Mouse (Mus musculus) MEL (cell line): ENCODE results near the gene Tab1. TPM values are rescaled to one million over a fixed set of nuclear protein-coding genes. Genes with fewer than 3 reads are reported as not detected.
A peak's percentile ranks its signal among the peaks of the same experiment; 100 is the strongest.

Experiments used
- DNase-seq: peaks from one replicate; pipeline ENCODE4 v3.0.0; 2011; ENCODE audit warnings: low read depth, low spot score
- H3K27ac ChIP-seq: 2 replicates; pipeline ENCODE4 v1.5.1; 2012; ENCODE audit warnings: low read depth, mild to moderate bottlenecking, control low read depth, low read length, moderate library complexity; ENCODE audit not compliant: control insufficient read depth
- H3K27me3 ChIP-seq, 2 experiments: fragments of 150-350 bp in 1 of 2; sonication (generic) in 1 of 2; 2 replicates each; pipeline ENCODE4 v1.6.1; 2012; ENCODE audit warnings: low read length in 2 of 2, mild to moderate bottlenecking in 2 of 2, improper control_type of control experiment in 1 of 2, moderate library complexity in 1 of 2; ENCODE audit not compliant: insufficient read depth in 2 of 2, control insufficient read depth in 1 of 2
- H3K36me3 ChIP-seq, 2 experiments: 2 replicates each; pipeline ENCODE4 v1.6.1; 2012 to 2014; ENCODE audit warnings: low read length in 2 of 2, improper control_type of control experiment in 1 of 2, inconsistent platforms in 1 of 2, mild to moderate bottlenecking in 1 of 2; ENCODE audit not compliant: insufficient read depth in 2 of 2, control insufficient read depth in 1 of 2
- H3K4me1 ChIP-seq, 2 experiments: fragments of 150-350 bp in 1 of 2; sonication (generic) in 1 of 2; 2 replicates each; pipeline ENCODE4 v1.6.1; 2012; ENCODE audit warnings: low read length in 2 of 2, improper control_type of control experiment in 1 of 2, mild to moderate bottlenecking in 1 of 2; ENCODE audit not compliant: insufficient read depth in 2 of 2, control insufficient read depth in 1 of 2
- H3K4me3 ChIP-seq, 2 experiments: fragments of 150-350 bp in 1 of 2; sonication (generic) in 1 of 2; 2 replicates each; pipeline ENCODE4 v1.5.1; 2012; ENCODE audit warnings: low read depth in 2 of 2, low read length in 2 of 2, mild to moderate bottlenecking in 2 of 2, moderate library complexity in 2 of 2, control low read depth in 1 of 2, improper control_type of control experiment in 1 of 2; ENCODE audit not compliant: control insufficient read depth in 1 of 2, insufficient read depth in 1 of 2
- H3K79me2 ChIP-seq: 2 replicates; pipeline ENCODE4 v1.6.1; 2012; ENCODE audit warnings: mild to moderate bottlenecking, low read length, moderate library complexity; ENCODE audit not compliant: control insufficient read depth, poor library complexity, insufficient read depth
- H3K9ac ChIP-seq: 2 replicates; pipeline ENCODE4 v1.6.1; 2012; ENCODE audit warnings: low read depth, mild to moderate bottlenecking, control low read depth, low read length, moderate library complexity; ENCODE audit not compliant: control insufficient read depth, poor library complexity, severe bottlenecking
- H3K9me3 ChIP-seq: fragments of 150-350 bp; sonication (generic); replicated peaks from 2 replicates; pipeline ENCODE4 v1.6.1; 2012; ENCODE audit warnings: mild to moderate bottlenecking, low read length, improper control_type of control experiment, moderate library complexity; ENCODE audit not compliant: insufficient read depth
- BHLHE40 ChIP-seq: IDR thresholded peaks from 2 replicates; pipeline ENCODE4 v1.6.1; 2012; ENCODE audit warnings: low read depth, mild to moderate bottlenecking, inconsistent platforms, low read length, improper control_type of control experiment, borderline replicate concordance
- CHD1 ChIP-seq: IDR thresholded peaks from 2 replicates; pipeline ENCODE4 v1.6.1; 2012; ENCODE audit warnings: low read depth, mild to moderate bottlenecking, inconsistent platforms, low read length, improper control_type of control experiment
- CHD2 ChIP-seq: IDR thresholded peaks from 2 replicates; pipeline ENCODE4 v1.6.1; 2011; ENCODE audit warnings: low read length, improper control_type of control experiment
- E2F4 ChIP-seq: IDR thresholded peaks from 2 replicates; pipeline ENCODE4 v1.6.1; 2011; ENCODE audit warnings: low read depth, low read length, improper control_type of control experiment, borderline replicate concordance
- ELF1 ChIP-seq: IDR thresholded peaks from 2 replicates; pipeline ENCODE4 v1.6.1; 2014; ENCODE audit warnings: low read depth, mild to moderate bottlenecking, inconsistent platforms, low read length, improper control_type of control experiment, moderate library complexity
- EP300 ChIP-seq, 2 experiments: IDR thresholded peaks; 2 replicates each; pipeline ENCODE4 v1.6.1; 2011; ENCODE audit warnings: improper control_type of control experiment in 2 of 2, low read length in 2 of 2, low read depth in 1 of 2, mild to moderate bottlenecking in 1 of 2
- ETS1 ChIP-seq: IDR thresholded peaks from 2 replicates; pipeline ENCODE4 v1.6.1; 2012; ENCODE audit warnings: low read depth, mild to moderate bottlenecking, inconsistent platforms, low read length, improper control_type of control experiment, moderate library complexity
- GABPA ChIP-seq: IDR thresholded peaks from 2 replicates; pipeline ENCODE4 v1.6.1; 2012; ENCODE audit warnings: low read depth, mild to moderate bottlenecking, inconsistent platforms, low read length, improper control_type of control experiment, moderate library complexity
- HCFC1 ChIP-seq: IDR thresholded peaks from 2 replicates; pipeline ENCODE4 v1.6.1; 2012; ENCODE audit warnings: low read depth, mild to moderate bottlenecking, inconsistent platforms, low read length, improper control_type of control experiment, moderate library complexity
- JUND ChIP-seq: IDR thresholded peaks from 2 replicates; pipeline ENCODE4 v1.6.1; 2011; ENCODE audit warnings: low read depth, mild to moderate bottlenecking, improper control_type of control experiment, low read length
- KAT2A ChIP-seq: conservative IDR thresholded peaks from 2 replicates; pipeline ENCODE4 v1.6.1; 2012; ENCODE audit warnings: low read depth, low read length, improper control_type of control experiment, inconsistent platforms
- MAX ChIP-seq: IDR thresholded peaks from 2 replicates; pipeline ENCODE4 v1.6.1; 2011; ENCODE audit warnings: low read length, improper control_type of control experiment
- MEF2A ChIP-seq: IDR thresholded peaks from 2 replicates; pipeline ENCODE4 v1.6.1; 2014; ENCODE audit warnings: low read depth, mild to moderate bottlenecking, inconsistent platforms, low read length, improper control_type of control experiment; ENCODE audit not compliant: poor library complexity, insufficient replicate concordance, severe bottlenecking; ENCODE audit errors: extremely low read depth
- MXI1 ChIP-seq: IDR thresholded peaks from 2 replicates; pipeline ENCODE4 v1.6.1; 2011; ENCODE audit warnings: mild to moderate bottlenecking, low read depth, low read length, improper control_type of control experiment
- NELFE ChIP-seq: IDR thresholded peaks from 2 replicates; pipeline ENCODE4 v1.6.1; 2011; ENCODE audit warnings: low read depth, low read length, improper control_type of control experiment
- NRF1 ChIP-seq: IDR thresholded peaks from 2 replicates; pipeline ENCODE4 v1.6.1; 2014; ENCODE audit warnings: low read depth, mild to moderate bottlenecking, inconsistent platforms, low read length, improper control_type of control experiment, moderate library complexity; ENCODE audit not compliant: poor library complexity, insufficient read depth, severe bottlenecking
- POLR2A ChIP-seq, 2 experiments: IDR thresholded peaks; 2 replicates each; pipeline ENCODE4 v1.6.1; 2011 to 2012; ENCODE audit warnings: low read length in 2 of 2, mild to moderate bottlenecking in 2 of 2, control low read depth in 1 of 2, improper control_type of control experiment in 1 of 2, low read depth in 1 of 2, moderate library complexity in 1 of 2; ENCODE audit not compliant: control insufficient read depth in 1 of 2, insufficient read depth in 1 of 2, poor library complexity in 1 of 2
- POLR2AphosphoS2 ChIP-seq: IDR thresholded peaks from 2 replicates; pipeline ENCODE4 v1.6.1; 2011; ENCODE audit warnings: low read length, improper control_type of control experiment
- POLR2AphosphoS5 ChIP-seq: IDR thresholded peaks from 2 replicates; pipeline ENCODE4 v1.6.1; 2012; ENCODE audit warnings: low read depth, borderline replicate concordance, mild to moderate bottlenecking, inconsistent platforms, low read length, moderate library complexity, mixed read lengths
- RAD21 ChIP-seq: IDR thresholded peaks from 2 replicates; pipeline ENCODE4 v1.6.1; 2011; ENCODE audit warnings: mild to moderate bottlenecking, low read depth, low read length, improper control_type of control experiment
- TAL1 ChIP-seq: IDR thresholded peaks from 2 replicates; pipeline ENCODE4 v1.6.1; 2012; ENCODE audit warnings: mild to moderate bottlenecking, inconsistent platforms, low read length, moderate library complexity, mixed read lengths
- TBP ChIP-seq: IDR thresholded peaks from 2 replicates; pipeline ENCODE4 v1.8.0; 2011; ENCODE audit warnings: low read depth, low read length, improper control_type of control experiment
- TCF12 ChIP-seq: IDR thresholded peaks from 2 replicates; pipeline ENCODE4 v1.6.1; 2014; ENCODE audit warnings: low read depth, mild to moderate bottlenecking, inconsistent platforms, low read length, improper control_type of control experiment, moderate library complexity
- UBTF ChIP-seq: IDR thresholded peaks from 2 replicates; pipeline ENCODE4 v1.6.1; 2012; ENCODE audit warnings: low read depth, mild to moderate bottlenecking, inconsistent platforms, low read length, improper control_type of control experiment, moderate library complexity, borderline replicate concordance; ENCODE audit not compliant: insufficient read depth
- ZMIZ1 ChIP-seq: IDR thresholded peaks from 2 replicates; pipeline ENCODE4 v1.6.1; 2012; ENCODE audit warnings: low read depth, mild to moderate bottlenecking, inconsistent platforms, low read length, improper control_type of control experiment, moderate library complexity
- ZNF384 ChIP-seq: IDR thresholded peaks from 2 replicates; pipeline ENCODE4 v1.6.1; 2012; ENCODE audit warnings: low read depth, mild to moderate bottlenecking, inconsistent platforms, low read length, improper control_type of control experiment
- polyA plus RNA-seq, 2 experiments: library from polyadenylated mRNA; stranded (reverse) in 1 of 2; unstranded in 1 of 2; fragments of >175 nt in 1 of 2; fragments of >200 nt in 1 of 2; gene quantifications; 2 replicates each; pipeline versions ENCODE4 v1.2.1 to v1.2.4; 2012; ENCODE audit warnings: low replicate concordance in 2 of 2, low read depth in 1 of 2; ENCODE audit not compliant: insufficient read length in 2 of 2, insufficient read depth in 1 of 2, missing spikeins in 1 of 2
- total RNA-seq: library from RNA; depleted of rRNA; stranded (reverse); fragments of 300-350 nt; gene quantifications from 2 replicates; pipeline ENCODE4 v1.2.3, GENCODE M21; 2012

Gene Tab1
- total and polyA plus RNA-seq, 3 experiments, result 23.3 to 31.1 TPM; not detected in 1

DNA sequence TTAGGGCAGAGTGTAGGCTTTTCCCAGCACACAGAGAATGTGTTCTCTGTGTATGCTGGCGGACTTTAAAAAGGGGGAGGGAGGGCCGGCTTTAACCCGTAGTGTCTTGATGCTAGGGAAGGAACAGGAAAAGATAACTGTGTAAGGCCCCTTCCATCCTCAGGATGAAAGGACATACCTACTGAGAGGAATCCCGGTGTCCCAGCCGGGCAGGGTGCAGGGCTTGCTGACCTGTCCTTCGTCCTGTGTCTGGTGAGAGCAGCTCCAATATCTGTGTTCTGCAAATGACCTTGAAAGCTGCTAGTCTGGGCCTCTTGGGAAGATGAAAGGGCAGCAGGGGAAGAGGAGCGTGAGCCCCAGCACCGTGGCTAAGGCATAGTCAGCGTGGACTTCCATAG lies 1.5 kb downstream of the Tab1 start:
- peak overlapping the region; percentile 95 for H3K27ac ChIP-seq

GRCm38 (mm10) chr15:80135499-80135898 lies 2.6 kb downstream of the Tab1 start:
- Histone ChIP-seq H3K9me3 (no peaks in the 10 kb centered on the region), H3K79me2 (peaks cover 50% of the 10 kb centered on the region), H3K4me1 (peaks cover 12 to 29% of the 10 kb centered on the region in 2 experiments; a peak in 3 of 4 replicates), H3K27ac (no peak overlapping the region), H3K27me3 (no peaks in the 10 kb centered on the region), H3K36me3 (peaks cover 0 to 28% of the 10 kb centered on the region in 2 experiments; a peak in 3 of 4 replicates), H3K9ac (no peak overlapping the region), H3K4me3 (no peak overlapping the region)
- TF ChIP-seq ZNF384 (no peak), ZMIZ1 (no peak), EP300 (IDR thresholded peaks at IDR 0.05; ENCODE audit: low read depth in 1 of 2, low read length in 2 of 2) (no peak), TAL1 (no peak), MAX (no peak), GABPA (no peak), JUND (no peak), MEF2A (no peak), ELF1 (no peak)
- no peak for DNase-seq

More for the DNA sequence above, 1.5 kb downstream of the Tab1 start:
- Histone ChIP-seq H3K9me3 (no peaks in the 10 kb centered on the region), H3K4me1 (peaks cover 20 to 39% of the 10 kb centered on the region in 2 experiments), H3K27me3 (no peaks in the 10 kb centered on the region), H3K36me3 (peaks cover 0 to 38% of the 10 kb centered on the region in 2 experiments; a peak in 2 of 4 replicates), H3K79me2 (peaks cover 50% of the 10 kb centered on the region), H3K4me3 (peak overlapping the region; percentile 69 to 76), H3K9ac (peak overlapping the region; percentile 99)
- TF ChIP-seq E2F4 (no peak), POLR2A (IDR thresholded peaks at IDR 0.05; ENCODE audit: control insufficient read depth in 1 of 2, insufficient read depth in 1 of 2, low read depth in 1 of 2, low read length in 2 of 2, poor library complexity in 1 of 2) (no peak), KAT2A (no peak), CHD1 (no peak), RAD21 (no peak), TAL1 (no peak)
- DNase-seq, result no peak

- Histone ChIP-seq H3K27ac (no peak overlapping the region), H3K4me3 (no peak overlapping the region), H3K36me3 (peaks cover 3 to 22% of the 10 kb centered on the region in 2 experiments), H3K79me2 (peaks cover 50% of the 10 kb centered on the region), H3K4me1 (peaks cover 7 to 18% of the 10 kb centered on the region in 2 experiments; a peak in 3 of 4 replicates), H3K9me3 (no peaks in the 10 kb centered on the region), H3K9ac (no peak overlapping the region), H3K27me3 (no peaks in the 10 kb centered on the region)
- no peak for DNase-seq
- TF ChIP-seq NRF1 (no peak), TBP (no peak), NELFE (no peak), POLR2AphosphoS5 (no peak), CHD2 (no peak), ETS1 (no peak), HCFC1 (no peak), TCF12 (no peak), MXI1 (no peak), POLR2A (IDR thresholded peaks at IDR 0.05; ENCODE audit: control insufficient read depth in 1 of 2, insufficient read depth in 1 of 2, low read depth in 1 of 2, low read length in 2 of 2, poor library complexity in 1 of 2) (no peak), UBTF (no peak), POLR2AphosphoS2 (no peak), BHLHE40 (no peak)
Observed at GRCm38 (mm10) chr15:80136645-80137044, 3.7 kb downstream of the Tab1 start.
